Mouse (Mus musculus) neural tube, embryonic 11.5 days (tissue): Measurements from ENCODE around the gene Csmd2. TPM values are rescaled to one million over a fixed set of nuclear protein-coding genes. Genes with fewer than 3 reads are reported as not detected.

Source experiments
- ATAC-seq: fragments of 200-750 bp; cut with Nextera tagmentation; 2 replicates; pipeline ENCODE4 v1.8.0; 2017; ENCODE audit warnings: moderate number of reproducible peaks, mild to moderate bottlenecking, moderate TSS enrichment, moderate library complexity; ENCODE audit not compliant: insufficient read depth, low FRiP score, low TSS enrichment
- DNase-seq: peaks from one replicate; pipeline ENCODE4 v3.0.0-alpha.2; 2015; ENCODE audit warnings: low spot score
- H3K27ac ChIP-seq: fragments of 300-500 bp; sonication (generic); 2 replicates; pipeline ENCODE4 v1.5.1; 2014; ENCODE audit warnings: low read depth, mild to moderate bottlenecking, low read length
- H3K27me3 ChIP-seq: fragments of 300-500 bp; sonication (generic); 2 replicates; pipeline ENCODE4 v1.6.1; 2014; ENCODE audit warnings: mild to moderate bottlenecking, low read length, mixed read lengths; ENCODE audit not compliant: control insufficient read depth, insufficient read depth
- H3K36me3 ChIP-seq: fragments of 300-500 bp; sonication (generic); 2 replicates; pipeline ENCODE4 v1.6.1; 2014; ENCODE audit warnings: mild to moderate bottlenecking, low read length, moderate library complexity, mixed read lengths; ENCODE audit not compliant: control insufficient read depth, insufficient read depth
- H3K4me1 ChIP-seq: fragments of 300-500 bp; sonication (generic); 2 replicates; pipeline ENCODE4 v1.6.1; 2014; ENCODE audit warnings: low read length, mixed read lengths; ENCODE audit not compliant: control insufficient read depth, insufficient read depth
- H3K4me2 ChIP-seq: fragments of 300-500 bp; sonication (generic); 2 replicates; pipeline ENCODE4 v1.6.1; 2014; ENCODE audit warnings: low read depth, mild to moderate bottlenecking, moderate library complexity
- H3K4me3 ChIP-seq: fragments of 300-500 bp; sonication (generic); 2 replicates; pipeline ENCODE4 v1.5.1; 2014; ENCODE audit warnings: low read depth, low read length
- H3K9ac ChIP-seq: fragments of 300-500 bp; sonication (generic); 2 replicates; pipeline ENCODE4 v1.6.1; 2014; ENCODE audit warnings: mild to moderate bottlenecking, low read length
- H3K9me3 ChIP-seq: fragments of 300-500 bp; sonication (generic); 2 replicates; pipeline ENCODE4 v1.6.1; 2016; ENCODE audit warnings: low read length; ENCODE audit not compliant: control insufficient read depth
- WGBS: fragments of 180-500 bp; shearing (Covaris S2); extraction: QIAGEN DNeasy Blood & Tissue Kit; methylation state at CpG from one replicate; pipeline ENCODE4 v1.1.7; 2014; 5-methylcytosine and 5-hydroxymethylcytosine counted together
- polyA plus RNA-seq: library from polyadenylated mRNA; unstranded; fragments of >200 nt; fragmentation: Nextera tagmentation; extraction: Ambion mirVana; gene quantifications from 2 replicates; pipeline ENCODE4 v1.2.1, GENCODE M21; 2014

The Csmd2 gene
- polyA plus RNA-seq, 1 experiment from 2014 or later, result 1.4 TPM

DNA sequence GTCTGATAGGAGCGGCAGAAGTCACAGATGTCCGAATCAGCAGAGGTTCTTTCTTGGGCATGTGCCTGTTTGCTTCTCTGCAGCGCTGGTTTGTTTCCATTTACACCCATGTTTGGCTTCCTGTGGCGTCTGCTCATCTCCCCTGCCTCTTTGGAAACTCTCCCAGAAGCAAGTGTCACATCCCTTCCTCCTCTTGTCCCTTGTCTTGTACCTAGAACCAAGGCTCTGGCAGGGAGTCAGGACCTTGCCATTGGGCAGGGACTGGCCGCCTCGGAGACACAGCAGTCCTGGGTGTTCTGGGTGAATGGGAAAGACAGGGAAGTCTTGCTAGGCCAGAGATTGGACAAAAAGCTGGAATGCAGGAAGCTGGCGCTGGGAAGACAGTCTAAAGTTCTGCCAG is 410.1 kb downstream of the Csmd2 start:
- Histone ChIP-seq H3K9me3 (no peaks in the 10 kb centered on the region), H3K4me1 (peaks cover 1% of the 10 kb centered on the region; the same call in 1 of the 2 replicates), H3K27me3 (no peaks in the 10 kb centered on the region), H3K4me2 (no peak overlapping the region), H3K27ac (no peak overlapping the region), H3K4me3 (no peak overlapping the region), H3K9ac (no peak overlapping the region), H3K36me3 (no peaks in the 10 kb centered on the region)
- ATAC-seq (no peak), DNase-seq (no peak)
- 63% methylated on average over 7 of the region's 7 CpGs for WGBS

DNA sequence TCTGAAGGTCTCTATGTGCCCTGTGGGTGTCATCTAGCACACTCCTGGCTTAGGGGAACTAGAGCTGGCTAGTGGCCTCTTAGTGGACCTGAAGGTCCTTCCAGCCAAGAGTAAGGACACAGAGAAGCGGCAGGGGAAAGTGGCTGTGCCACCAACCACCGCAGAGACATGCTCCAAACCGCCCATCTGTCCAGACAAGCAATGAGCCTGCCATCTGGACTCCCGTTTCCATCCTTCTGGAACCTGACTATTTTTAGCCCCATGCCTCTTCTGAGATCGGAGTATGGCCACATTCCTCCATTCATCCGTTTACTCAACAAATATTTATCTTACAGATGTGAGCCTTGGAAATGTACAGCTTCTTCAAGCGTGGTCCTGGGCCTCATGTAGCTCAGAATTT is 411.3 kb downstream of the Csmd2 start:
- Histone ChIP-seq H3K4me1 (no peaks in the 10 kb centered on the region), H3K27ac (no peak overlapping the region), H3K9ac (no peak overlapping the region), H3K27me3 (no peaks in the 10 kb centered on the region), H3K4me2 (no peak overlapping the region), H3K4me3 (no peak overlapping the region), H3K36me3 (no peaks in the 10 kb centered on the region), H3K9me3 (no peaks in the 10 kb centered on the region)
- DNase-seq (no peak), ATAC-seq (no peak)
- 69% methylated on average over 7 of the region's 7 CpGs for WGBS

DNA sequence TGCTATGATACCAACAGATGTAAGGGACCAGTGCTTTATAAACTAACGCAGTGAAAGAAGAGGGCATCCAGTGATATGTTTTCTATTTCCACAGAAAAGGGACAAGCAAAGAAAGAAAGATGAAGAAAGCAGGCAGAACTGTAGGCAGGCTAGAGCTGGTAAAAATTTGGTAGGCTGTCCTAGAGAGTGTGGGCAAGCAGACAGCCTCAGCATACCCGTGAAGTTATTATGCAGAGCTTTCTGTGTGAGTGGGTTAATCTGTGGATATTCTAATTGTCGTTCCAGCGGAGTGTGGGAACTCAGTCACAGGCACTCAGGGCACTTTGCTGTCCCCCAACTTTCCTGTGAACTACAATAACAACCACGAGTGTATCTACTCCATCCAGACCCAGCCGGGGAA is 412.4 kb downstream of the Csmd2 start:
- Histone ChIP-seq H3K9ac (no peak overlapping the region), H3K9me3 (no peaks in the 10 kb centered on the region), H3K36me3 (no peaks in the 10 kb centered on the region), H3K4me3 (no peak overlapping the region), H3K27ac (no peak overlapping the region), H3K27me3 (no peaks in the 10 kb centered on the region), H3K4me1 (no peaks in the 10 kb centered on the region), H3K4me2 (no peak overlapping the region)
- DNase-seq (no peak), ATAC-seq (no peak)
- WGBS, result 85% methylated on average over 6 of the region's 6 CpGs

DNA sequence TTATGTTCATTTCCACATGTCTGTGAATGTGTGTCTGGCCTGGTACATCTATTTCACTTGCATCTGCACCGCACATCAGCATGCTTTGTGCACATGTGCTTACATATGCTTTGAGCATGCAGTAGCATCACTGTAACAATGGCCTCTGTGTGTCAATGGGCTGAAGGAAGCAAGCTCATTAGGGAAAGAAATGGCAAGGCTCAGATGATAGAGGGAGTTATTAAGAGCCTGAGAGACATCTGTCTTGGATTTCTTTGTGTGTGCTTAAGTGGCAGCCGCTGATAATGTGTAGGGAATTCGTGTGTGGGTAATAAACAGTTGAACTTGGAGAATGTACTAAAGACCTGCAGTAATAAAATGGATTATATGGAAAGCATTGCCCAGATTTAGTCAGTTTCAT is 413.9 kb downstream of the Csmd2 start:
- Histone ChIP-seq H3K9me3 (no peaks in the 10 kb centered on the region), H3K4me1 (no peaks in the 10 kb centered on the region), H3K4me3 (no peak overlapping the region), H3K27ac (no peak overlapping the region), H3K36me3 (no peaks in the 10 kb centered on the region), H3K27me3 (no peaks in the 10 kb centered on the region), H3K9ac (no peak overlapping the region), H3K4me2 (no peak overlapping the region)
- DNase-seq (no peak), ATAC-seq (no peak)
- WGBS, result 77% methylated on average over 3 of the region's 3 CpGs

DNA sequence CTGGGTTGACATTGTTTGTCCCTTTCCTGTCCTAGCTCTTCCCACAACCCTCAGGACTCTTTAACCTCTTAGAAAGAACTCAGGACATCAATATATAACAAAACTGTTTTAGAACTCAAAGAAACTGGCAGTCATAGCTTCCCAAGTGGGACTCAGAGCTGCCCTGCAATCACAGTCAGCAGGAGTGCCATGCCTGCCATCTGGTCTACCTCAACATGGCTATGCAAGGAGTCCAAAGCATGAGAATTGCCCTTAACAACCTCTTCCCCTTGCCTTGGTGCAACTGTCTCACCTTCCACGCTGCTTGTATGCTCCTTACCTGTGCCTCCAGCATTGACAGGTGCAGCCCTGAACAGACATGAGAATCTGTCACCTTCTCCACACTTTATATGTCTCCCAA is 415.0 kb downstream of the Csmd2 start:
- H3K4me1 ChIP-seq, result no peaks in the 10 kb centered on the region
- no peak for DNase-seq
- H3K9me3 ChIP-seq, result no peaks in the 10 kb centered on the region
- no peak overlapping the region for H3K4me3 ChIP-seq
- ATAC-seq, result no peak
- WGBS, result 79% methylated on average over 1 of the region's 1 CpGs
- H3K27me3 ChIP-seq, result no peaks in the 10 kb centered on the region
- H3K4me2 ChIP-seq, result no peak overlapping the region
- no peaks in the 10 kb centered on the region for H3K36me3 ChIP-seq
- H3K27ac ChIP-seq, result no peak overlapping the region
- H3K9ac ChIP-seq, result no peak overlapping the region

DNA sequence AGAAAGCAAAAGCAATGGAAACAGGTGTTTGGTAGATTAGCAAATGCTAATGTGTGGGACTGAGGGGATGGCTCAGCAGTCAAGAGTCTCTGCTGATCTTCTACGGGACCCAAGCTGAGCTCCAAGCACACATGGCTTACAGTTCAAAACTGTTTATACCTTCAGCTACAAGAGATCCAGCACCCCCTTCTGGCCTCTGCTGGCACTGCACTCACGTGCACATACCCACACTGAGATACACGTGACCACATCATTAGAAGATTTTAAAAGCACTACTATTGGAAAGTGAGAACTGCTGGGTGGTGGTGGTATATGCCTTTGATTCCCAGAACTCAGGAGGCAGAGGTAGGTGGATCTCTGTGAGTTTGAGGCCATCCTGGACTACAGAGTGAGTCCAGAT is 417.9 kb downstream of the Csmd2 start:
- 86% methylated on average over 3 of the region's 3 CpGs for WGBS

DNA sequence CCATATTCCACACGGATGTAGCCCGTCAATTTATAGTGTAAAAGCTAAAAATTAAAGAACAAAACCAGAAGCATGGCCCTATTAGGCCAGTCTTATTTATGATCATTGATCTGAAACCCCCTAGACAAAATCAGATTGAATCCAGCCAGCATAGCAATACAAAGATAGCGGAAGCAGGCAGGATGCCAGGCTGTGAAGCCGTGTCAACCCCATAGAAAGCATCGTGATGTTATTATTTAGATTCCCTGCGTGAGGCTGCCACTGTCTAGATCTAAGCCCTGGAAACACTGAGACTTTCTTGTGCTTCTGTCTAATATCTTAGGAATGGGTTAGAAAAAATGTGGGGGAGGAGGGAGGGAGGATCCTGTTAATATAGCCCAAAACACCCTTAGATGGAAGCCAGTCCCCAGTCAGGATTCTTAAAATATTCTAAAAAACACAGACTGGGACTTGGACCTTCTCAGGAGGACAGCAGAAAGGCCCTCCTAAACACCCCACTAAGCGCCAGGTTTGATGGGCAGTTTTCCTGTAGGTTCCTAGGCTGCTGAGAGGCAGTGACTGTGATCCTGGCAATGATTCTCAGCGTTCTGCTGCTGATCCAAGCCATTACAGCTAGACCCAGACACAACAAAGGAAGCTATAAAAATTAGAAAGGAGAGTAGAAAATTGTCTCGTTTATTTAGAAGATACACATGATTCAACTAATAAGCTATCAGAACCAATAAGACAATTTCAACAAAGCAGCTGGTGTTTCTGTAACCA is 419.6 kb downstream of the Csmd2 start:
- ATAC-seq (no peak), DNase-seq (no peak)
- no peaks in the 10 kb centered on the region for H3K4me1 ChIP-seq
- no peaks in the 10 kb centered on the region for H3K36me3 ChIP-seq
- H3K4me2 ChIP-seq, result no peak overlapping the region
- 84% methylated on average over 9 of the region's 9 CpGs for WGBS
- no peaks in the 10 kb centered on the region for H3K9me3 ChIP-seq
- no peak overlapping the region for H3K4me3 ChIP-seq
- H3K27ac ChIP-seq, result no peak overlapping the region
- H3K27me3 ChIP-seq, result no peaks in the 10 kb centered on the region
- no peak overlapping the region for H3K9ac ChIP-seq

More for the DNA sequence above, 417.9 kb downstream of the Csmd2 start:
- Histone ChIP-seq H3K9me3 (no peaks in the 10 kb centered on the region), H3K27ac (no peak overlapping the region), H3K4me2 (no peak overlapping the region), H3K4me1 (no peaks in the 10 kb centered on the region), H3K36me3 (no peaks in the 10 kb centered on the region), H3K9ac (no peak overlapping the region), H3K4me3 (no peak overlapping the region), H3K27me3 (no peaks in the 10 kb centered on the region)
- ATAC-seq, result no peak
- DNase-seq, result no peak

DNA sequence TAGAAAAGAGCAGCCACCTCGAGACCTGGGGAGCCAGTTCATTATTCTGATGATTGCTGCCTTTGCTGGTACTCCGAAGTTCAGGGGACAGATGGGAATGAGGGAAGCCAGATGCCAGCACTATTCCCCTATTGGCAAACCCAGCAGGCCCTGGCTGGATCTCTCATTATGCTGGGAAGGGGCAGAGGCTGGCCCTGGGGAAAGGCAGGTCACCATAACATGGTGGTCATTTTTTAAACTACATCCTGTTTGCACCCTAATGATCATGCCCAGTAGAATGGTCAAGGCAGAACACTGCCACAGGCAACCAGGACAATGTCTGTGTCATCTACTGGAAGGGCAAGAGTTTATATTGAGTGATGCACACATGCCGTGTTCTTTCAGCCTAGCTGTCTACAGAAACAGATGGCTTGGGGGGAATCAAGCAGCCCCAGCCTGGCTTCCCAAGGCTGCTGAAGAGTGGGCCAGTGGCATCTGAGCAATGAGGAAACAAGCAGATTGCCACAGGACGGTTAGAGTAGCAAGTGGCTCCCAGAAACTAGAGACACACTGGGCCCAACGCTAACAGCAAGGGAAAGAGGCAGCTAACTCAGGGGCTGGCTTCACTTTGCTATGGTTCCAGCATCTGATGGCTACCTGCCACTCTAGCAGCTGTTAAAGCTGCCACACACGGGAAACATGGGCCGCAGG is 424.4 kb downstream of the Csmd2 start:
- Histone ChIP-seq H3K27me3 (no peaks in the 10 kb centered on the region), H3K9ac (no peak overlapping the region), H3K36me3 (no peaks in the 10 kb centered on the region), H3K4me2 (no peak overlapping the region), H3K9me3 (no peaks in the 10 kb centered on the region), H3K4me3 (no peak overlapping the region), H3K4me1 (no peaks in the 10 kb centered on the region), H3K27ac (no peak overlapping the region)
- no peak for ATAC-seq
- WGBS, result 87% methylated on average over 7 of the region's 7 CpGs
- no peak for DNase-seq

DNA sequence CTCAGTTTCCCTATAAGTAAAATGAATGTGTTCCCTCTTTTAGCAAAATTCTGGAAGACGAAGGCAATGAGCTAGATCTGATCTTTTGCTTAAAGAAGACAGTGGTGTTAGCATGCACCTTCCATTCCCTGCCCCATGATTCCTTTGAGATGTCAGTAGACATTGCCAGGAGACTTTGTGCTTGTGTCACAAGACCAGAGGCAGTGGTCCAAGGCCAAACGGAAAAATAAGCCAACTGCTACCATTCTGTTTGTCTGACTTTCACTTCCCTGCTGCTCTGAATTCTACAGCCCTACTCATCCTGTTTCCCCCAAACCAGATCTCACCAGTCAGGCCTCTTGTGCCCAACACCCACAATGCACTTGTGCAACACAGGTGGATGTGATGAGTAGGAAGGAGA is 427.1 kb downstream of the Csmd2 start:
- H3K27ac ChIP-seq, result no peak overlapping the region
- H3K27me3 ChIP-seq, result no peaks in the 10 kb centered on the region
- no peak for DNase-seq
- WGBS, result 94% methylated on average over 2 of the region's 2 CpGs
- H3K4me2 ChIP-seq, result no peak overlapping the region
- ATAC-seq, result no peak
- H3K36me3 ChIP-seq, result no peaks in the 10 kb centered on the region
- H3K4me1 ChIP-seq, result no peaks in the 10 kb centered on the region
- H3K9ac ChIP-seq, result no peak overlapping the region
- H3K4me3 ChIP-seq, result no peak overlapping the region
- H3K9me3 ChIP-seq, result no peaks in the 10 kb centered on the region
